Mouse (Mus musculus) gastrocnemius, adult 8-10 months (tissue): ENCODE data around the gene Reg3g. TPM values are rescaled to one million over a fixed set of nuclear protein-coding genes. Genes with fewer than 3 reads are reported as not detected.
"Not testable (repeated sequence)": the region's sequence is repeated elsewhere in the genome, so short reads cannot be mapped to it uniquely, and the experiment has no call there.

Source experiments
- DNase-seq, 2 experiments: peaks; one replicate each; pipeline ENCODE4 v3.0.0; 2022; ENCODE audit warnings: low spot score in 2 of 2
- total RNA-seq, 4 experiments: library from RNA; stranded (reverse); gene quantifications; 2 replicates each; pipeline ENCODE4 v1.2.4; 2022

The Reg3g gene
- total RNA-seq, result not detected

- DNase-seq, result no peak
Observed at GRCm38 (mm10) chr6:78468772-78469171, at the start of gene Reg3g. Gene Reg3g, minus strand, starts transcription at chr6:78468872.

DNA sequence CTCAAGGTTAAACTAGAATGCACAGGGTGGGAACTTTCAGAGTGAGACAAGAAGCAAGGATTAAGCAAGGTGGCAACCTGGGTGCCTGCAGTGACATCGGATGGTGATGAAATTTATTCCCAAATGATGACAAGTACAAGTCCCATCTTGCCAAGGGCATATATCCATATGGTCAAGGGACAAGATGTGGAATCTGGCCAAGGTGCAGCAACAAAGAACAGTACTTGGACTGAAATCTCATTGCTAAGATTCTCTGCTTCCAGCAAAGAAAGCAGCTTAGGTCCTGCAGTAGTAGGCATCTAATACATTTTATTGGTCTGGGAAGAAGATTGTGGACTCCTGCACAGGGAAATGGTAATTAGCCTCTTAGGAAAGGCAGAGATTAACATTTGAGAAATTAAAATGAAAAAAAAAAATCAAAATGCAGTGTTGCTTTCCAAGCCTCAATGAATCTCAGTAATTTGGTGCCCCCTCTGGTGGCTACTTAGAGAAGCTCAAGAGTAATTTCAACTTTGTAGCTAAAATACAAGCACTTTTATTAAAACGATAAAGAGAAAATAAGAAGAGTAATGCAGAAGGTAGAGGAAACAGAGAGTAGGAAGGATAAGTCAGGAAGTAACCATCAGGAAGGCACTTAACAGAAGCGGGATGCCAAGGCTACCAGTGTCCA lies 47.2 kb upstream of the Reg3g start:
- DNase-seq, result no peak

- DNase-seq, result no peak
Observed at GRCm38 (mm10) chr6:78512833-78513232, 44.2 kb upstream of the Reg3g start.

DNA sequence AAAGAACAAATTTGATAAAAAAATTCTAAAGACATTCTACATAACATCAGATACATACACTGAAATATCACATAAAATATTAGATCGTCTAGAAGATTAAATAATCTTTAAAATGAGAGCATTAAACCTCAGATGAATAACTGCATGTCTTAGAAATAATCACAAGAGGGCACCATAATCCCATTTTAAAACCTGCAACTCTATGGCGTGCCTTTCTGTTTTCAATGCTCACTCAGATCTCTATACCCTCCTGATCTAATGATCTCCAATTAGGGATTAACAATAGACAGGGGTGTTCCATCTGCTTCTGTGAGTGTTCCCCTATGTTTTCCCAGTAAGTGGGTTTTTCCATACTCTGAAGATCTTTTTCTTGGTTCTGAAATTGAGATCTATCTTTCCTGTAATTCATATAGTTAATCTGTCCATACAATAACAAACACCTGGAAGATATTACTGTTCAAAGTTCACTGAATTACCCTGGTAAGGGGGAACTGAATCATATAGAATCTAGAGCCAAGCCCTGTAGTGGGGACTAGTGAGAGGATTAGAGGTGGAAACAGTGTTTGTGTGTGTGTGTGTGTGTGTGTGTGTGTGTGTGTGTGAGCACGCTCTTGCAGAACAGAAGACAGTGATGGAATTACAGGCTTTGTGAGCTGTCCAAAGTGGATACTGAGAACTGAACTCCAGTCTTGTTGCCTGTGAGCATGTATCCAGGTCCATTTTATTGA lies 41.7 kb upstream of the Reg3g start:
- DNase-seq, result no peak

DNA sequence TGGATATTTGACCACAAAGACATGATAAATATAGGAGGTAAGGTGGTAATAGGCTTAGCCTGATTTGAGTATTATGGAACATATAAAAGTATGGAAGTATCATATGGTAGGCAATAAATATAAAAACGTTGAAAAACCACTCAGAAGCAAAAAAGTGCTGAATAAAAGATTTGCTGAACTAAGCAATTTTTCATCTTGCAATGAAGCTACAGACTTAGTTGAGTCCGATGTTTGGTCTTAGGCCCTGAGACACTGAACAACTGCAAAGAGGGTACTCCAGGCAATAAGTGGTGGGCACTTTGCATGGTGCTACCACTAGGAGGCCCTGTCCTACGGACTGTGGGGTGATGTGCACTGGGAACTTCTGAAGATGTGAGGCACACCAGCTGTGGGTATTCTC lies 37.1 kb upstream of the Reg3g start:
- no peak for DNase-seq

DNA sequence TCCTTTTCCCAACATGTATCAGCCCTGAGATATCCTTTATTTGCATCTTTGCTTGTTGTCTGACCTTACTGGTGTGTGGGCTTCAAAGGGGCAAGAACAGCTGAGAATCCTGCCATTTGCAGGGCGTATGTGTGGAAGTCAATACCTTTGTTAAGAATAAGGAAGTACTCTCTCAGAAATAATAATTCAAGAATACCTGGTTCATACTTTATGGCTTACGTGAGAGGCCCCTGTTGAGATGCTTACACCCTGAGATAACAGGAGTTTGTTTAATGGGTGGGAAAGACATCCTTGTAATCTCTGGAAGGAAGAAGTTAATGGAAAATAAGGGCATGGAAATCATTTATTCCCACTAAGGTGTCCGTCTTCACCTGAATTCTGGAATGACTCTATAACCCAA lies 26.0 kb upstream of the Reg3g start:
- no peak for DNase-seq

DNA sequence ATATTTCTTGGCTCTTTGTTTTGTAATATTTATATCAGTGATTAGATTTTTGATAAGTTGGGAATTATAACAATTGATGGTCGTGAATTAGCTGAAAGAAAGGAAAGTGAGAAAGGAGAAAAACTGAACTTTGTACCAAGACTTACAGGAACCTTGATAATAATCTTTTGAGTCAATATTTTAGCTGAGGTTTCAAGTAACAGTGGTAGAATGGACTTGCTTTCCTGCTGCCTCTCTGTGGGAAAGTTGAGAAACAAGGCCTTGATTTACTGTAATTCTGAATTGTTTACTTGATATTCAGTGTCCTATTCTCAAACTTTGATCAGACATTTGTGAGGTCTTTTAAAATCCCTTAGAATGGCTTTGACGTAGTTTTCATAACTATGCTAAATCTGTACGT lies 615 bp upstream of the Reg3g start:
- DNase-seq, result no peak

GRCm38 (mm10) chr6:78463266-78463665 lies 5.4 kb downstream of the Reg3g start:
- no peak for DNase-seq

GRCm38 (mm10) chr6:78462360-78462759 lies 6.3 kb downstream of the Reg3g start:
- DNase-seq, result no peak

DNA sequence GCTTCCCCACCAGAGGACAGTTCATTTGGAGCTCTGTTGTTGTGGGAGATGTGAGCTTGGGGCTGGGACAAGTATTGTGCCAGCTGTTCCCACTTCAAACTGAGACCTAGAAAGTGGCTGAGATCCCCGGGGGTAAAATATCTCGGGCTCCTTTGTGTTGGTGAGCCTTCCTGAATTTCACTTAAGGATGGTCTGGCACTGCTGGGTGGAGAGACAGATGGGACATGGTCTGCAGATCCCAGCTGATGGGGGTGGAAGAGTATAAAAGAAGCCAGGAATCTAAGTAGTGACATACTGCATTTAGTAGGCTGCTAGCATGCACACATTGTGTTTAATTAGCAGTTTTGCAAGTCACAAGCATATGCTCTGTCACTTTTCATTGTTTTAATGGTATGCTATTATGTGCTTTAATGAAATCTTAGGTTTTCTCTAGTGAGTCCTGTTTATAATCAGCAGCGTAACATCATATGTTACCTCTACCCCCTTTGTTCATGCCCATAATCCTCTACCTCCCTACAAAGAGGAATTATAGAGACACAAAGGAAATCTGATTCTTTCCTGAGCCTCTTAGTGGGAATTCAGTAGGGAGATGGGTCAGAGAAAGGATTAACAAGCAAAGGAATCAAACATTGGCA lies 8.4 kb downstream of the Reg3g start:
- no peak for DNase-seq

- DNase-seq, result no peak
Observed at GRCm38 (mm10) chr6:78452804-78453203, 15.9 kb downstream of the Reg3g start.

- no peak for DNase-seq
Observed at GRCm38 (mm10) chr6:78448409-78448808, 20.3 kb downstream of the Reg3g start.

- DNase-seq, result no peak
Observed at GRCm38 (mm10) chr6:78447202-78447601, 21.5 kb downstream of the Reg3g start.

GRCm38 (mm10) chr6:78425497-78425896 lies 43.2 kb downstream of the Reg3g start:
- no peak for DNase-seq

- not testable (repeated sequence) for DNase-seq
Observed at GRCm38 (mm10) chr6:78422411-78422810, 46.3 kb downstream of the Reg3g start, which contains the start of gene Reg1. Gene Reg1, plus strand, starts transcription at chr6:78422711.

Other genes with a start within 250 kb of the Reg3g start
- gene Reg3b, start 98.2 kb downstream of the Reg3g start, total RNA-seq, result not detected
- gene Reg3d, start 90.0 kb downstream of the Reg3g start, total RNA-seq, result not detected
- gene Reg3a, start 88.2 kb downstream of the Reg3g start, total RNA-seq, result not detected
- gene Reg2, start 73.2 kb downstream of the Reg3g start, total RNA-seq, result not detected
- gene Reg1, start 46.2 kb downstream of the Reg3g start, total RNA-seq, result not detected